Mouse (Mus musculus) stomach, postnatal 0 days (tissue): ENCODE measurements around the gene Rft1.

Source experiments
- CTCF ChIP-seq: IDR thresholded peaks from 2 replicates; pipeline ENCODE4 v1.5.1; 2016; ENCODE audit warnings: antibody characterized with exemption, low read depth, mild to moderate bottlenecking, moderate library complexity
- EP300 ChIP-seq: optimal IDR thresholded peaks from 2 replicates; pipeline ENCODE3; 2016; ENCODE audit warnings: antibody characterized with exemption

GRCm38 (mm10) chr14:30610304-30610703 lies 43.9 kb upstream of the Rft1 start:
- TF ChIP-seq CTCF (no peak), EP300 (no peak)
